Mouse (Mus musculus) right cerebral cortex, postnatal 4 days (tissue): ENCODE results near the gene Ppp6r3.

Source experiments
- DNase-seq: peaks from one replicate; pipeline ENCODE4 v3.0.0-alpha.2; 2022

Ppp6r3 gene

DNA sequence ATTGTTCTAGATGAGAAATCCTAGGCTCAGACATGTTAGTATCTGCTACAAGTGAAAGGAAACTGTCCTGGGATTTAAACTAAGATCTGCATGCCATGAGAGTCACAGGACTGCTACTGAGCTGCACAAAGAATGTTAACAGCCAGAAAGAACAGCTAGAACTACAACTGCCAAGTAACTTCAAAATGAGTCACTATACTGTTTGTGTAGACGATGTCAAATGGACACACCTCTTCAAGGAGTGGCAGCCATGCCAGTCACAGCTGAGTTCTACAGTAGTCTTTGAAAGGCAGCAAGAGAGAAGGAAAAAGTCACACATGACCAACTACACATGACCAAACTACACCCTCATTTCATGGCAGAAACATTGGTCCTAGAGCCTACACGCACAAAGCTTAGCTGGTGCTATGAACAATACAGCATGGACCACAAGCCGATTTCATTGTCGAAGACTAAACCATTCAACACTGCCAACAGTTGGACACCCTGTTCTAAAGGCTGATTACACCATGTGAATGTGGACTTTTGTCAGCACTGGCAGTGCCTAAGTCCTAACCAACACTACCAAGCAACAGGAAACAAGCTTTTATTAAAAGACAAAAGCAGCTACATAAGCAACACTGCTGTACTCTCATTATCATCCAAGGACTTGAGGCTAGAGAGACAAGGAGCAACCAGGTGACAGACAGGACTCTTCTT lies 55.9 kb downstream of the Ppp6r3 start:
- no peak for DNase-seq

DNA sequence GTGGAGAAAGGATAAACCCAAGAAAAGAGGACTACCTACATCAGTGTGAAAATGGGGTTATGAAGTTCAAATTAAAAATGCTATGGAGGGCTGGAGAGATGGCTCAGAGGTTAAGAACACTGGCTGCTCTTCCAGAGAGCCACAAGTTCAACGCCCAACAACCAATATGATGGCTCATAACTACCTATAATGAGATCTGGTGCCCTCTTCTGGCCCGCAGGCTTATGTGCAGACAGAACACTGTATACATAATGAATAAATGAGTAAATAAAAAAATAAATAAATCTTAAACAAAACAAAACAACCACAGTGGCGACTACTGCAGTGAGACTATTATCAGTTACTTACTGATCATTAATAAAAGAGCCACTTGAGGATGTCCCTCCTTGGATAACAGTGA lies 78.3 kb downstream of the Ppp6r3 start:
- DNase-seq: no peak

DNA sequence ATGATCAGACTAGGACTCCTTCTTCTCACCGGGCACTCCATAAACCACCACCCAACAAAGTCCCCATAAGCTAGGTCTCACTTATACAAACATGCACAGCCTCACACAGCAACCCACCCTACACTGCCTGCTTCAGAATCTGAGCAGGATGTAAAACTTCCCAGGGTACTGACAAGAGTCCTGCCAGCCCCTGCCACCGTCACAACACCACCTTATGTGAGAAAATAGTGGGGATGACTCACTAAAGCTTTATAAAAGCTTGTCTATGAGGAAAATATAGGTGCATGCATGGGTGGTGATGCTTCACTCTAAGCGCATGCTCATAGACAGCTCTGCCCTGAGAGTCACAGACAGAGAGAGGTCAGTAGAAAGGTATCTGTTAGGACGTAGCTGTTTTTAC lies 85.7 kb downstream of the Ppp6r3 start:
- no peak for DNase-seq

DNA sequence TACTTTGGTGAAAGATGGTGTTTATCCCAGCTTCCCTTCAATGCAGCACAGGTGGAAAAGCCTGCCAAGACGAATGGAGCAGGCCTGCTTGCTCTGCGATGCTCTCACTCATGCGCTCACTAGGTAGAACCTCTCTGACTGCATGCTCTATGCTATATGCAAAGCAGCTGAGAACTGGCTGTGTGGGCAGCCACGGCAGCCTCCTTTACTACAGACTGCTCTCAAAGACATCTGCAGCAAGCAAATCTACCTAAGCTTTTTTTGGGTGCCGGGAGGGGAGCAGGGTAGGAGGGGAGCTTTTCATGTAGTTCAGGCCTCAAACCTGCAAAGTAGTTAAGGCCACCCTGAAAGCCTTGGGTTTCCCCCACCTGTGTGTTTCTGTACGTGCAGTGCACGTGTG lies 92.7 kb downstream of the Ppp6r3 start:
- DNase-seq: no peak

DNA sequence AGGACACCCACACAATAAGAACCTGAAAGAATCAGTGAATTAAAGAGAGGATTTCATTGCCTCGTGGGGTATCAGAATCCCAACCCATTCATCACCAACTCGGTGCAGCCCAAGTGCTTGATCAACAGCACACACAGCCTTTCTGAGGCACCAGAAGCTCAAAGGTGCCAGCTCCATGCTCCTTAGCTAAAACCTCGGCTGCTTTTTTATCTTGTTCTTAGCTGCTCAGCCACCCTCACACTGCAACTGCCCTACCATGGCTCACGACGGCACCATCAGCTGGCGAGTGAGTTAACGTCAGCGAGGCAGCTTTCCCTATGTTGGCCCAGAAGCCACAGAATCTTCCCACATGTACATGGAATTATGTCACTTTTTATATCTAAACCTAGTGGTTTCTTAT lies 95.4 kb downstream of the Ppp6r3 start:
- no peak for DNase-seq

DNA sequence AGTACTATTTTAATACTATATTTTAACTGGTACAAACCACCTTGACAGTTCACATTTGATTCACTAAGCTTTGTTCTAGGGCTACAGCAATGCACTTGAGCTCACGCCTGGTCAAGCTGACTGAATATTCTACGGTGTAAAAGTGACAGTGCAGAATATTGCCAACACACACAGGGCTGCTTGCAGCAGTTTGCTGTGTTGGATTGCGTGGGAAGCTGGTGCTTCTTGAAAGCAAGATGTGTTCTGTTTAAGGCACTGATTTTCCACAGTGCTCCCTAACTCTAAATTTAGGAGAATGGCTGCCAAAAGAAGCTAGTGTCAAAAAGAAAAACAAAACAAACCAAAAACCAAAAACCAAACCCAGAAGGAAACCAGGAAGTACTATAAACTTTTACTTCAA lies 98.6 kb downstream of the Ppp6r3 start:
- no peak for DNase-seq

DNA sequence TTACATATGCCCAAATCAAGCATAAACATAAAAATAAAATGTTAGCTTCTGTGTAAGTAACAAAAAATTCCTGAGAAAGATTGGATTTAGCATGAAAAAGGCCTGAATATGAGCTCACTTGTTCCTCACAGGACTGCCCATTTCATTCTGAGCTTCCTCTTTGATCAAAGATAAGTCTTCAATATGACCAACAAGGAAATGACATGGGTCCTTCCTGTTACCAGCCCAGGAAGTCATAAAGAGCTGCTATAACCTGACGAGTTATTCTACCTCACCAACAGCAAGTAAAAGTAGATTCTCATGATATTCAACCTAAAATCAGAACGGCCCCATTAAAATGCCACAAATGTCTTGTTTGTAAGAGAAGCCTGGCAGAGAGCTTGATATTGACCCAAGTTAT lies 104.3 kb downstream of the Ppp6r3 start:
- no peak for DNase-seq

DNA sequence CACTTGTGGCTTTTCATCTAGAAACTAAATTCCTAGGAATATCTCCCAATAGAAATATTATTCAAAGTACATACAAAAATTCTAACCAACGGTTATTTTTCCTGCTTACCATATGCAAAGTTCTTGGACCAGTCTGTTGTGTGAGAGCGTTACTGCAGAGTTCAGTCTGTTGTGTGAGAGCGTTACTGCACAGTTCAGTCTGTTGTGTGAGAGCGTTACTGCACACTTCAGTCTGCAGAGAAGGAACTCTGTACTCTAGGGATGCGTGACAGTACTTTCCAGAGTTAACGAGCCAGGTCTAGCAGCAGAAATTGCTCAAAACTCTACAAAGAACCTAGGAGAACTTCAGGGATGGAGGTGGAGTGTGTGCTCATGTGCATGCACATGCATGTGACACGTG lies 108.0 kb downstream of the Ppp6r3 start:
- DNase-seq: no peak

DNA sequence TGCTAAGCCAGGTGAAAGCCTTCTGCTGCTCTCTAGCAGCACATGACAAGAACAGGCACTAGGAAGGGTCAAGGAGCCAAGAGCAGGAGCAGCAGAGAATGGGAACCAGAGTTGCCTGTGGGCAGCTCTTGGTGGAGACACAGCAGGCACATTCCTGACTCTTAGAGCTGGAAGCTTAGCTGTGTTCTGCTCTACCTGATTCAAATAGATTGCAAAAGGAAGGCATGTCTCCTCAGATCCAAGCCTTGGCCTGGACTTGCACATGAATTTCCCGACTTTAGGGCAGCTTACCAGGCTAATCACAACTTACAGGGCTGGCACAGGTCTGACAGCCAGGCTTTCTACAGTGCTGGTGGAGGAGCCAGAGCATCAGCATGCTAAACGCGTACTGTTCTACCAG lies 115.6 kb downstream of the Ppp6r3 start:
- DNase-seq: no peak

DNA sequence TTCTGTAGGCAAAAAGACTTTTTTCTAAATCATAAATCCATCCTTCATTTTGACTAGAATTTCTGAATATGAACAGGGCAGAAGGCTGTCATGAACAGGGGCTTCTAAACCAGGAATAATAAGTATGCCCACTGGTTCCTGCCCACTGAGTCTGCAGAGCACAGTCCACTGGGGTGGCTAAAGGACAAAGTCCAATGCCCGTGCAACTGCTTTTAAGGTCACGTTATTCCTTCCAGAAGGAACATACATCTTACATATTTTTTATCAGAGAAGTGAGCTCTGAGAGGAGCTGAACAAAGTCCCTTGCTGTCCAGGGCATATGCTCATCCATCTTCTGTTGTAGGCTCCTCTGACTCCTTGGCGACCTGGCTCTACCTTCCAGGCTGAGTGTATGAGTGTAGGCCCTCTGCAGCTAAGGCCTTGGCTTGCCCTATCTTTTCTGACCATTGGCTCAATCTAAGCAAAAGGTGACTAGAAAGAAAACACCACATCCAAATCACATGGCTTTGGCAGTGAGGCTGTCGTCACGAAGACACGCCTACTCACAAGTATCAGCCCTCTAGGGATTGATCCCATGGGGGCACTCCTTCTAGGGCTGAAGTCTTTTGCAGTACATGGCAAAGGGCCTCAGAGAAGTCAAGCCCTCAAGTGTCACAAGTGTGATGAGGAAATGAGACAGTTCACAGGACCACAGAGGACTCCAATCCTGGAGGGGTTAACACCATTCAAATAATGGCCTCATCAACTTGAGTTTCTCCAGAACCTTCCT lies 117.0 kb downstream of the Ppp6r3 start:
- DNase-seq: no peak

DNA sequence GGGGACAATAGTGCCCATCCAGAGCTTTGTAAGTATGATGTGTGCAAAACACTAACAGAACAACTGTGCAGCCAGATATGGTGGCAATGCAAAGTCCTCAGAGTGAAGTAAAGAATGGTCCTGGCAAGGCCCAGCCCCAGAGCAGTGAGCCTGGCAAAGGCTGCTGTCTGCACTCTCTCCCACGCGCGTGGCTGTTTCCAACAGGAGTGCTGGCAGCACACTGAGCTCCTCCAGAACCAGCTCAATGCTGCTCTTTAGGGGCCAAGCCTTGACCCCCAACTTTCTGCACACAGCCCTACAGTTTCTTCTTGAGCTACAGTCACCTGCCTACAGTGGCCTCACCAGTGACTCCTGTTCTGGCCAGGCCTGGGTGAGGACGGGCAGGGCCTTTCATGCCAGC lies 117.8 kb downstream of the Ppp6r3 start:
- no peak for DNase-seq

DNA sequence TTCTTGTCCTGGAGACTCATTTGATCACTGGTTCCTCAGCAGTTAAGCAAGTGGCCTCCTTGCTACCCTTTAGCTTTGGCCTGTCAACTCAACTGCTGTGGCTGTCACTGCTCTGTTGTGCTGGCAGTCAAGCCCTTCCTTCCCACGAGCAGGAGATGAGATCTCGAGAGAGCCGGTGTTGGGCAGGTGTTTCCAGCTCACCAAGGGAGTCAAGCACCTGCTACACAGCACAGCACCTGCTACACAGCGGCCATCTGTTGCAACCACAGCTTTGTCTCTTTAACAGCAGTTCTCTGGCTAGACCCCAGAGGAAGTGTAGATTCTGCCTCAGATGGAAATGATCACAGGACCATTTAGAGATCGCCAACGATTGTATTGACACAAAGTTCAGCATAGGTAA lies 123.9 kb downstream of the Ppp6r3 start:
- DNase-seq: no peak

DNA sequence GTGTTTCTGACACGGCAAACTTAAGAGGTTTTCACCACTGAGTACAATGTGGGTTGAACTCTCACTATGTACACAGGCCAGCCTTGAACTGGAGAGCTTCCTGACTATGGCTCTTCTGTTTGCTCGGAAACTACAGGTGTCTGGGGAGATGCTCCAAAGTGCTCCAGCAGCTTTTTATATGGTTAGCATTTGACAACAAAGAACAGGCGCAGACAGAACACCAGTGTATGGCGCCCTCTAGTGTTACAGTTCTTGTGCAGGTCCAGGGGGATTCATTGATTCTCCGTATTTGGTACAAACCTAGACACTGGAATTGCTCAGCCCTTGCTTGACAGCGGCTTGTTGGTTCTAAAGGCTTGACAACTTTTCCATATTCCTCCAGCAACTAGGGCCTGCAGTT lies 124.4 kb downstream of the Ppp6r3 start:
- DNase-seq: peak; percentile 47

DNA sequence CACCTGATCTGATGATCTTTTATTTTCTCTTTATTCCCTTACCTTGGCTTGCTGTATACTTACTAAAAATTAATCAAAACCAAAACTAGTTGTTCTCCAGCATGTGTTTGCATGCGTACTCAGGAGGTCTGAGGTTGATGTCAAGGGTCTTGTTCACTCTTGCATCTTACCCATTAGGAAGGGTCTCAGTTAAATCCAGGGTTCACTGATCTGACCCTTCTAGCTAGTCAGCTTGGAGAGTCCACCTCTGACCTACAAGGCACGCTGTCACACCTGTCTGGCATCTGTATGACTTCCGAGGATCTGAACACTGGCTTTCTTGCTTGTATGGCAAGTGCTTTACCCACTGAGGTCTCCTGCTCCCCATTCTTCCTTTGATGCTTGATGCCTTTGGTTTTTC lies 124.8 kb downstream of the Ppp6r3 start:
- no peak for DNase-seq

DNA sequence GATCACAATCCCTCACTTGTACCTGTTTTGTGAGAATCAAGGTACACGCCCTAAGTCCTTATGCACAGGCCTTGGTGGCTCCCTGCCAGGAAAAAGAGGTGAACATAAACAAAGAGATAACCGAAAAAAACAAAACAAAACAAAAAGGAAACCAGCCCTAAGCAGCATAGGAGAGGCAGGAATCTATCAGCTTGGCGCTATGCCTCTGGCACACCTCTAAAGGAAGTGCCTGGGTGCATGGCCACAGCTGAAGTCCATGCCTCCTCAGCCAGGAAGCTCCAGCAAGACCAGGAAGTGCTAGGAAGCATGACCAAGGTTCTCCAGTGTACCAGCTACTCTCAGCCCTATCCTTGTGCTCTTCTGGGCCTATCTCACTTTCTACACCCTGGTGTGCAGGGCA lies 126.3 kb downstream of the Ppp6r3 start:
- DNase-seq: no peak

DNA sequence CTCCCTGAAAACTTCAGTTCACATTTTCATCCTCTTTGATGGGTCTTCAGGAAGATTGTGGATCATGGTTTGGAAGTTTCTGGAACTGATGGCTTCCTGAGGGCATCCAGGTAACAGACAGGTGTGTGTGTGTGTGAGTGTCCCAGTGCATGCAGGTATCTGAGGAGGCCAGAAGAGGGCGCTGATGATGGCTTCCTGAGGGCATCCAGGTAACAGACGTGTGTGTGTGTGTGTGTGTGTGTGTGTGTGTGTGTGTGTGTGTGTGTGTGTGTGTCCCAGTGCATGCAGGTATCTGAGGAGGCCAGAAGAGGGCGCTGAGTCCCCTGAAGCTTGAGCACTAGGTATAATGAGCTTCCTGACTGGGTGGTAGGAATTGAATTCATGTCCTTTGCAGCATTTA lies 128.2 kb downstream of the Ppp6r3 start:
- DNase-seq: no peak

DNA sequence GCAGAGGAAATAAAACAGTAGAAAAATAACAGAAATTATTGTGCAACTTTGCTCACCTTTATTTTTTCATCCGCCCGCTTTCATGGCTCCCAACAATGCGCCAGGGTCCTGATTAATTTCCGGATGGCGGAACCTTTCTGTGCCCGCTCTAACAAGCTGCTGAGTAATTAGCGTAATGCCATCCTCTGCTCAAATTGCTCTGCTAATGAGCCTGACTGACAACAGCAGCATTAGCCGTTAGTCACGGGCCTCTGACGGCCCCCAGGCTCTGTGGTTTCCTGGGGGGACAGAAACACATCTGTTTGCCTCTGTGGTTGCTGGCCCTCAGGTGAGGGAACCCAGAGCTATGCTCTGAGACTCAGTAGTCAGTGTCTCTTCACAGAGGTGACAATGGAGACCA lies 134.5 kb downstream of the Ppp6r3 start:
- no peak for DNase-seq

DNA sequence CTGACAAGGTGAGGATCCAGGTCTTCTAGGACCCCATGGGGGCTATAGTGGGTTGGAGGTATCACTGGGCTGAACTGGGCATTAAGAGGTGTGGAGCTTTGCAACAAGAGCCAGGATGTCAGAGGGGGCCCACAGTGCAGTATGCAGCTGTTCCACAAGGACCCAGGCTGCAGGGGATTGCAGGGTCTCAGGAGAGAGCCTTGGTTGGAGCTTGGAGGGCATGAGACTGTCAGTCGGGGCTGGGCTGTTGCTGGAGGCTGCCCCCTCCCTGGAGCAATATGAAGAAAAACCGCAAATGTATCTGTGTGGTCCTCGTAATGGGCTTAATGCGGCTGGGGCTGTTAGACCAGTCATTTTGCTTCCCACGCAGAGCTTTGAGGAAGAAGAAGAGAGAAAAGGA lies 134.9 kb downstream of the Ppp6r3 start:
- no peak for DNase-seq

DNA sequence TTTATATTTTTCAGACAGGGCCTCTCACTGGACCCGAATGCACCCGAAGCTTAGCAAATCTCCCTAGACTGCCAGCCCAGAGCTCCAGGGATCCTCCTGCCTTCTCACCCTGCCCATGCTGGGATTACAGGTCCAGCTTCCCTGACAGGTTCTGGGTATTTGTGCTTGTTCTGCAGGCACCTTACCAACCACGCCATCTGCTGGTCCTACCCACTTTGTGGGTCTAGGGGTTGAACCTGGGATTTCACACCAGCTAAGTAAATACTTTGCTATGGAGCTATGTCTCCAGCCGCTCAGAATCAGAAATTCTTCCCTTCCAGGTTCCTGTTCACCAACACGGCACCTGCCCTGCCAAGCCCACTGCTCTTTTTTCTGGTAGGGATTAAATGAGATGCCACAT lies 137.6 kb downstream of the Ppp6r3 start:
- no peak for DNase-seq

DNA sequence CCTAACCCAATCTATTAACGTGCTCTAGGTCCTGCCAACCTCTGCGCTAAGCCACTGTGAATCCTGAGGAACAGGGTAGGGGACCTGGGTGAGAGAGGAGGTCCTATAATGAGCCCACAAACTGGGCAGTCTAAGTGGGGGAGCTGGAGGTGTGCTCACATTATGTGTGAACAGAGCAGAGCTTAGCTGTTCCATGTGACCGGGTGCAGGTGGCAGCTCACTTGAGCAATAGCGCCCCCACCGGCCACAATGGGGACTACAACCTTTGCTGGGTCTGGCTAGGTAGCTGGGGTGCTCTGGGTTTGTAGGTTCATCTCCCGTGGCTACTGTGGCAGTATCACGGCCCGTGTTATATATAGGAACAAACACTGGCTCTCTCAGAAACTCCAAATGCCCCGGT lies 138.7 kb downstream of the Ppp6r3 start:
- no peak for DNase-seq

DNA sequence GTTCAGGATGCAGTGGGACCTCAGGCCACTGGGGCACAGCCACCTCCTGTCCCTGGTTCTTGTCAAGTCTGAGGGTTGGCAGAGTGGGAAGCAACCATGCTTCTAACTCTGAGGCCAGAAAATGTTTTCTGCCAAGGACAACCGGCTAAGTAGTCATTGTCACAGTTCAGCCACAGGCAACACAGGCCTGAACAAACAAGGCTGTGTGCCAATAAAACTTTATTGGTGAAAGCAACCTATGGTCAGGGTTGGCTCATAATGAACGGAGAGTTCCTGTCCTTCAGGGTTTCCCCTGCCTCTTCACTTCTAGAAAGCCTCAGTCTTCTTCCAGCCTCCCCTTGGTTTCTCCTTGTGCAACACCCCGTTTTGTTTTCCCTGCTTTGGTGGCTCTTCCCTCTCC lies 139.7 kb downstream of the Ppp6r3 start:
- no peak for DNase-seq

DNA sequence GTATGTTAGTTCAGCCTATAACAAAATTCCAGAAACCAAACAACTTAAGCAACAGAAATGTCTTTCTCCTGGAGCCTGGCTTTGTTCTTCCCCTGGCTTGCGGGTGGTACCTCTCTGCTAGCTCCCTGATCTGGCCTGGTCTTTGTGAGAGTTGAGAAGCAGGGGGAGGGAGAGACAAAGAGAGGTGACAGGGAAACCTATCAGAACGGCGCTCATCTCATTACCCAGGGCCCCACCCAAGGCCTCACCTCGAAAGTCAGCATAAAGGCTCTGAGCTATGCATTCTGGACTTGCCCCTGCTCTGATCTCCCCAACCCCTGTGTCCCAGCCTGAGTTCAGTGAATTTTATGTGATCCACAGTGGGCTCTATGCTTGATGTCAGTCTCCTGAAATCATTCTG lies 140.9 kb downstream of the Ppp6r3 start:
- no peak for DNase-seq

DNA sequence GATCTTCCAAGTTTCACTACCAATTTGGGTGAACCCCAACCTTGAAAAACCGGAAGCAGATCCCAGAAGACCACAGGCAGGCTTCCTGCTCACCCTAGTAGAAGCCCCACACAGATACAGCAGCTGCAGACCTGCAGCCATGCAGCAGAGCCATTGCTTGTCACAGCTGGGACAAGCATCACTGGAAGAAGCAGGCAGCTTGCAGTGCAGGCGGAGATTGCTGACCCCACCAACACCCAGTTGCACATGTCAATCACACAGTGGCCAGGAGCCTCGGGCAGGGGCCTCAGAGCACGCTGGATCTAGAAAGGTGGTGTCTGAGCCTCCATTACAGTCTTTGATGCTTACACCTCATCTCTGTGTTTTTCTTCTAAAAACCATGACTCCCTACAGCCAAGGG lies 141.4 kb downstream of the Ppp6r3 start:
- DNase-seq: no peak

DNA sequence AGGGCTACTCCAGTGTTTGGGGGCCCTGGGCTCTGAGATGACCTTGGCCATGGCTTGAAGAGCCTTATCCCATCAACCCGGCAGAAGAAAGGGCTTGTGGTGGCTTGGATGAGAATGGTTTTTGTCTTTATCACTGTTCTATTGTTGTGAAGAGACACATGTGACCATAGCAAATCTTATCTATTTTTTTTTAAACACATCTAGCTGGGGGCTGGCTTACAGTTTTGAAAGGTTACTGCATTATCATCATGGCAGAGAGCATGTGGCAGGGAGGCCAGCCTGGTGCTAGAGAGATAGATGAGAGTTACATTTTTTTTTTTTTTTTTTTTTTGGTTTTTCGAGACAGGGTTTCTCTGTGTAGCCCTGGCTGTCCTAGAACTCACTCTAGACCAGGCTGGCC lies 143.6 kb downstream of the Ppp6r3 start:
- no peak for DNase-seq

DNA sequence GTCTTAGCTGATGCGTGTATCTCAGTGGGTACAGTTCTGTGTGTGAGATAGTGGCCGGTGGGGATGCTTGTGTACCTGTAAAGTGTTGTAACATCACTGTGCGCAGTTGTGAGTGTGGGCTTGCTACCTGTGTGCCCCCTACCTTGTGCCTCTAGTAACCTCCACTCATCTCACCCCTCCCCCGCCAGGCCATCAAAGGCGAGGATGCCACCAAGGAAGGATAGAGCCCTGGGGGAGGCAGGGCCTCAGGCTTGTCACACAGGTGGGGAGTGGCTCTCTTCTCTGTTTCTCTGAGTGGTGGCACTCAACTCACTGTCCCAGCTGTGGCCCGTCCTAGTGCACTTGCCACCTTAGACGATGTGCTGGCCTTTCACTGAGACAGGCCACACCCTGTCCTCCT lies 144.5 kb downstream of the Ppp6r3 start:
- no peak for DNase-seq
